Mouse (Mus musculus) inflammation-experienced regulatory T-cells, adult 6 months (primary cell): ENCODE results near the gene Zfyve28. TPM values are rescaled to one million over a fixed set of nuclear protein-coding genes. Genes with fewer than 3 reads are reported as not detected.
A peak's percentile ranks its signal among the peaks of the same experiment; 100 is the strongest.

Experiments used
- ATAC-seq: one replicate; pipeline ENCODE4 v1.8.0; 2017
- polyA plus RNA-seq, 3 experiments: library from polyadenylated mRNA; unstranded; fragments of 100-300 nt; shearing (Covaris generic); gene quantifications; one replicate each; pipeline ENCODE4 v1.2.1; 2017

Gene Zfyve28
- polyA plus RNA-seq, 3 experiments from 2014 or later, result 1.5 to 5.6 (median 4.6) TPM

GRCm38 (mm10) chr5:34204911-34205310 lies 83.3 kb downstream of the Zfyve28 start:
- no peak for ATAC-seq

- no peak for ATAC-seq
These were observed 86.2 kb downstream of the Zfyve28 start for GRCm38 (mm10) chr5:34202006-34202405.

GRCm38 (mm10) chr5:34201396-34201795 lies 86.9 kb downstream of the Zfyve28 start:
- ATAC-seq, result no peak

- no peak for ATAC-seq
These were observed 89.6 kb downstream of the Zfyve28 start for GRCm38 (mm10) chr5:34198615-34199014.

- ATAC-seq, result no peak
These were observed 91.0 kb downstream of the Zfyve28 start for GRCm38 (mm10) chr5:34197243-34197642.

GRCm38 (mm10) chr5:34196423-34196822 lies 91.8 kb downstream of the Zfyve28 start:
- peak; percentile 92 for ATAC-seq

- ATAC-seq, result no peak
These were observed 92.5 kb downstream of the Zfyve28 start for GRCm38 (mm10) chr5:34195786-34196185.

- no peak for ATAC-seq
These were observed 93.1 kb downstream of the Zfyve28 start for GRCm38 (mm10) chr5:34194975-34195662.

GRCm38 (mm10) chr5:34194426-34194825 lies 93.8 kb downstream of the Zfyve28 start:
- ATAC-seq, result no peak

- no peak for ATAC-seq
These were observed 96.4 kb downstream of the Zfyve28 start for GRCm38 (mm10) chr5:34191843-34192242.

- ATAC-seq, result no peak
These were observed 97.2 kb downstream of the Zfyve28 start for GRCm38 (mm10) chr5:34191021-34191420.

GRCm38 (mm10) chr5:34189521-34189920 lies 98.7 kb downstream of the Zfyve28 start:
- ATAC-seq, result no peak

- ATAC-seq, result no peak
These were observed 99.4 kb downstream of the Zfyve28 start for GRCm38 (mm10) chr5:34188856-34189255.

- peak; percentile 95 for ATAC-seq
These were observed 100.5 kb downstream of the Zfyve28 start, which contains the start of gene Mxd4 for GRCm38 (mm10) chr5:34187601-34188316. TSS of gene Mxd4 (minus strand) at chr5:34187720.

GRCm38 (mm10) chr5:34186961-34187391 lies 101.3 kb downstream of the Zfyve28 start:
- no peak for ATAC-seq

- ATAC-seq, result no peak
These were observed 101.9 kb downstream of the Zfyve28 start for GRCm38 (mm10) chr5:34186391-34186790.

GRCm38 (mm10) chr5:34185791-34186190 lies 102.5 kb downstream of the Zfyve28 start:
- ATAC-seq, result no peak

- no peak for ATAC-seq
These were observed 103.1 kb downstream of the Zfyve28 start for GRCm38 (mm10) chr5:34185051-34185580.

- no peak for ATAC-seq
These were observed 104.3 kb downstream of the Zfyve28 start for GRCm38 (mm10) chr5:34183976-34184375.

GRCm38 (mm10) chr5:34183156-34183880 lies 104.9 kb downstream of the Zfyve28 start:
- no peak for ATAC-seq

GRCm38 (mm10) chr5:34182486-34182885 lies 105.8 kb downstream of the Zfyve28 start:
- no peak for ATAC-seq

GRCm38 (mm10) chr5:34177821-34178220 lies 110.4 kb downstream of the Zfyve28 start:
- ATAC-seq, result no peak

GRCm38 (mm10) chr5:34177091-34177490 lies 111.2 kb downstream of the Zfyve28 start:
- no peak for ATAC-seq
